Mouse (Mus musculus): ENCODE data around the gene Timm44. TPM values are rescaled to one million over a fixed set of nuclear protein-coding genes. Genes with fewer than 3 reads are reported as not detected.

Timm44 gene
- polyA plus RNA-seq, 1 experiment from 2014 or later, result 77.0 TPM

DNA sequence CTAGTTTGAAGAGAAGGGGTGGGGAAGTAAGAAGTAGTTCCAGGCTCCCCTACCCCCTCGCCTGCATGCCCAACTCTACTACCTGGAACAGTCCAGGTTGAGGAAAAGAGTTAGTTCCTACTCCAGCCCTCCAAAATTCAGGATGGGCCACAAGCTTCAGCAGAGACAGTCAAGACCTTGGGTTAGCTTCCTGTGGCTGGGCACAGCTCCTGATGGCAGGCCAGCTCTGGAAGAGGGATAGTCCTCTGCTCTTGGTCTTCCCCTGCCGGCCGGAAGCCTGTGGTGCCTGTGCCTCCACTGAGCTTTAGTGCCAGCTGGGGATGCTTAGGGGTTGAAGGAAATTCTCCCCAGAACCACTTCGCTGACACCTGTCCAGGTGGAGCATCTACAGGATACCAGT lies 49.4 kb downstream of the Timm44 start:
- WGBS, result 29% methylated on average over 4 of the region's 4 CpGs
- ATAC-seq (ENCODE audit: insufficient read depth), result no peak; the same call in 1 of the 2 replicates

DNA sequence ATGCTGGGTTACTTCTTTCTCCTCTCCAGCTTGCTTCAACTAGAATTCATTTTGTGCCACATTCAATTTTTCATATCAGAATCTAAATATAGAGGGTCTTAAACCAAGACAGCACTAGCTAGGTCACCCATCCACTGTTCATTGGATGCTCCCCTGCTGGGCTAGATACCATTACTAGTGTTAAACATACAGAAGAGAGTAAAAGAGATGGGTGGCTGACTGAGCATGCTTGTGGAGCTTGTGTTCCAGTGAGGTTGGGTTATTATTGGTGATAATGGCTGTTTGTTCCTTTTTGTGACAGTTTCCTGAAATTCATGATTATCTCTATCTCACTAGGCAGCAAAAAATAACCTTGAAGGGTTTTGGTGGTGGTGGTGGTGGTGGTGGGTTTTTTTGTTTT lies 53.7 kb downstream of the Timm44 start:
- H3K36me3 ChIP-seq (ENCODE audit: insufficient read depth), result no peaks in the 10 kb centered on the region
- no peaks in the 10 kb centered on the region for H3K9me3 ChIP-seq (ENCODE audit: low read depth, low read length)
- peaks cover 25% of the 10 kb centered on the region for H3K27me3 ChIP-seq (ENCODE audit: insufficient read depth, low read length)
- H3K9ac ChIP-seq, result no peak overlapping the region
- no peaks in the 10 kb centered on the region; the same call in 1 of the 2 replicates for H3K4me1 ChIP-seq (ENCODE audit: insufficient read depth)
- H3K4me3 ChIP-seq (ENCODE audit: low read depth, low read length), result no peak overlapping the region
- ATAC-seq (ENCODE audit: insufficient read depth) (no peak), DNase-seq (no peak)
- H3K4me2 ChIP-seq, result no peak overlapping the region
- TF ChIP-seq CTCF (IDR thresholded peaks at IDR 0.05; ENCODE audit: low read depth), result no peak
- no peak overlapping the region for H3K27ac ChIP-seq (ENCODE audit: low read depth)

More for the DNA sequence above, 49.4 kb downstream of the Timm44 start:
- peaks cover 9% of the 10 kb centered on the region for H3K27me3 ChIP-seq (ENCODE audit: insufficient read depth, low read length)
- no peak for DNase-seq
- no peak overlapping the region for H3K27ac ChIP-seq (ENCODE audit: low read depth)
- TF ChIP-seq CTCF (IDR thresholded peaks at IDR 0.05; ENCODE audit: low read depth), result 0 out of 2 replicates have a peak, but pooled peaks have one; percentile 37
- H3K4me1 ChIP-seq (ENCODE audit: insufficient read depth), result peaks cover 3% of the 10 kb centered on the region; the same call in 1 of the 2 replicates
- no peaks in the 10 kb centered on the region for H3K9me3 ChIP-seq (ENCODE audit: low read depth, low read length)
- peak overlapping the region; percentile 64 for H3K4me2 ChIP-seq
- peak overlapping the region; percentile 54 for H3K9ac ChIP-seq
- no peaks in the 10 kb centered on the region for H3K36me3 ChIP-seq (ENCODE audit: insufficient read depth)
- peak overlapping the region; percentile 35 for H3K4me3 ChIP-seq (ENCODE audit: low read depth, low read length)

DNA sequence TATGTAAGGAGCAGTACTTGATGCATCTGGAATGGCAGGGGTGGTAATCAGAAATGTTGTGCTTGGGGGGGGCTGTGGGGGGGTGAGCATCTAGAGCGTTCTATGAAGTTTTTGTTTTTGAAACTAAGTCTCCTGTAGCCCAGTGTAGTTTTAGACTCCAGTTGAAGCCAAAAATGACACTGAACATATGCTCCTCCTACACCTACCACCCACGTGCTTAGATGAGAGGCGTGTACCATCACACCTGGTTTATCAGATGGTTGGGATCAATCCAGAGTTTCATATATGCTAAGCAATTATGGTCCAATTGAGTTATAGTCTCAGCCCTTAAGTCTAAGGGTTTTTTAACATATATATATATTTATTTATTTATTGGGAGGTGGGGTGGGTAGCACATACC lies 56.1 kb downstream of the Timm44 start:
- no peak for ATAC-seq (ENCODE audit: insufficient read depth)
- Histone ChIP-seq H3K4me2 (no peak overlapping the region), H3K4me3 (ENCODE audit: low read depth, low read length) (no peak overlapping the region), H3K4me1 (ENCODE audit: insufficient read depth) (0 out of 2 replicates have a peak, but pooled peaks cover 3% of the 10 kb centered on the region), H3K27me3 (ENCODE audit: insufficient read depth, low read length) (peaks cover 39% of the 10 kb centered on the region), H3K9me3 (ENCODE audit: low read depth, low read length) (no peaks in the 10 kb centered on the region), H3K36me3 (ENCODE audit: insufficient read depth) (no peaks in the 10 kb centered on the region), H3K9ac (no peak overlapping the region), H3K27ac (ENCODE audit: low read depth) (no peak overlapping the region)
- TF ChIP-seq CTCF (IDR thresholded peaks at IDR 0.05; ENCODE audit: low read depth), result no peak
- WGBS, result 76% methylated on average over 3 of the region's 3 CpGs
- no peak for DNase-seq

DNA sequence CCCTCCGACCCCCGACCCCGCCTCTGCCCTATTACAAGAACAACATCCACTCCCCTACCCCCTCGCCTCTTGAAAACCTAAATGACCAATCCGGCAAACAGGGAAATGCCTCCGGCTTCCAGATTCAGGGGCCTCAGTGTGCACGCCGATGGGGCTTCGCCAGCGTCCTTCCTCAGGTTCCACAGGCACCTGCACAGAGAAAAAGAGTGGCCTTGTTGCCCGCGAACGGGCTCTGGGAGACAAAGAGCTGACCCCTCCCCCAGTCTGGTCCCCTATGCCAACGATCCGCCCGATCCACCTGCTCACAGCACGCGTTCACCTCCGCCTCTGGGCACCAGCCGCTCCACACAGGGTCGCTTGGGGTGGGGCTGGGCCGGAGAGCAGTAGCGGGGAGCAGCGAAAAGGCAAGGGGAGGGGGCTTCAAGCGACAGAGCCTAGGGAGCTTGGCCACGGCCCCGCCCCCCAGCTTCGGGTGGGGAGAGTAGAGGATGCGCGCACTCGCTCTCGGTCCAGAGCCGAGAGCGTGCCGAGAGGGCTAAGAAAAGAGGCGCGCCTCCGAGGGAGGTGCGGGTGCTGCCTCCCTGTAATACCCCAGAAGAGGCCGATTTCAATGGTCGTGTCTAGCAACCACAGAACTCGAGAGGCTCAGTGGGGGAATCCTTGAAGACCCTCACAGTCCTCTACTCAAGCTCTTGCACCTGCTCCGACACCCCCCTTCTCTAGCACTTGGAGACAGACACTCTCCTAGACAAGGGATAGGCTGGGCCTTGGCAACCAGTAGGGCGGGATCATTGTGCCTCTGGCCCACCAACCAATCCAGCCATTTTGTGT lies 58.7 kb downstream of the Timm44 start, which contains the start of gene Prr36:
TSS of gene Prr36 (minus strand) at position 669 of the 831 bp plus-strand sequence.
- DNase-seq, result peak; percentile 65
- WGBS, result 1% methylated on average over 44 of the region's 44 CpGs

DNA sequence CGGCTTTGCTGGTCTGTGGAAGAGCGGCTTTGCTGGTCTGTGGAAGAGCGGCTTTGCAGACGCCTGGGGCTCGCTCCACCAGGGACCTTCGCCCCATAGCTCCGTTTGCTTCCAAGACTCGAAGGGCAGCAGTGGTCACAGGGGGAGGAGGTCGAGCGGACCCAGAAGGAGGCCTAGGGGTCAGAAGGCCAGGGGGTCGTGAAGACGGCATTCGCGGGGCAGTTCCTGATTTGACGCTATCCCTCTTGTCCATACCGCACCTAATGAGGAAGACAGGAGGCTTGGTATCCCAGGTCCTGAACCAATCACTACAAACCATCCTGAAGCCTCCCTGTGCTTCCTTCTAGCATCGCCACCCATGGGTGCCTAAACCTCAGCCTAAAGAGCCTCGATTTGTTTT lies 59.4 kb downstream of the Timm44 start:
- no peak overlapping the region for H3K27ac ChIP-seq (ENCODE audit: low read depth)
- H3K4me1 ChIP-seq (ENCODE audit: insufficient read depth), result 0 out of 2 replicates have a peak, but pooled peaks cover 9% of the 10 kb centered on the region
- H3K4me2 ChIP-seq, result peak overlapping the region; percentile 69
- H3K27me3 ChIP-seq (ENCODE audit: insufficient read depth, low read length), result peaks cover 41% of the 10 kb centered on the region
- peak overlapping the region; percentile 45 for H3K4me3 ChIP-seq (ENCODE audit: low read depth, low read length)
- DNase-seq, result no peak
- no peaks in the 10 kb centered on the region for H3K9me3 ChIP-seq (ENCODE audit: low read depth, low read length)
- H3K9ac ChIP-seq, result peak overlapping the region; percentile 54; the same call in 1 of the 2 replicates
- WGBS, result 10% methylated on average over 18 of the region's 18 CpGs
- ATAC-seq (ENCODE audit: insufficient read depth), result no peak
- TF ChIP-seq CTCF (IDR thresholded peaks at IDR 0.05; ENCODE audit: low read depth), result no peak
- H3K36me3 ChIP-seq (ENCODE audit: insufficient read depth), result no peaks in the 10 kb centered on the region

More for the DNA sequence above, 58.7 kb downstream of the Timm44 start, which contains the start of gene Prr36:
- Histone ChIP-seq H3K27me3 (ENCODE audit: insufficient read depth, low read length) (peaks cover 41% of the 10 kb centered on the region), H3K4me2 (peak within 1 kb of the TSS; percentile 69), H3K36me3 (ENCODE audit: insufficient read depth) (no peaks in the 10 kb centered on the region), H3K4me3 (ENCODE audit: low read depth, low read length) (peak within 1 kb of the TSS; percentile 45), H3K9ac (peak within 1 kb of the TSS; percentile 54), H3K4me1 (ENCODE audit: insufficient read depth) (0 out of 2 replicates have a peak, but pooled peaks cover 9% of the 10 kb centered on the region), H3K27ac (ENCODE audit: low read depth) (peak within 1 kb of the TSS; percentile 50; the same call in 1 of the 2 replicates), H3K9me3 (ENCODE audit: low read depth, low read length) (no peaks in the 10 kb centered on the region)
- TF ChIP-seq CTCF (IDR thresholded peaks at IDR 0.05; ENCODE audit: low read depth), result no peak
- peak; percentile 28 for ATAC-seq (ENCODE audit: insufficient read depth)

DNA sequence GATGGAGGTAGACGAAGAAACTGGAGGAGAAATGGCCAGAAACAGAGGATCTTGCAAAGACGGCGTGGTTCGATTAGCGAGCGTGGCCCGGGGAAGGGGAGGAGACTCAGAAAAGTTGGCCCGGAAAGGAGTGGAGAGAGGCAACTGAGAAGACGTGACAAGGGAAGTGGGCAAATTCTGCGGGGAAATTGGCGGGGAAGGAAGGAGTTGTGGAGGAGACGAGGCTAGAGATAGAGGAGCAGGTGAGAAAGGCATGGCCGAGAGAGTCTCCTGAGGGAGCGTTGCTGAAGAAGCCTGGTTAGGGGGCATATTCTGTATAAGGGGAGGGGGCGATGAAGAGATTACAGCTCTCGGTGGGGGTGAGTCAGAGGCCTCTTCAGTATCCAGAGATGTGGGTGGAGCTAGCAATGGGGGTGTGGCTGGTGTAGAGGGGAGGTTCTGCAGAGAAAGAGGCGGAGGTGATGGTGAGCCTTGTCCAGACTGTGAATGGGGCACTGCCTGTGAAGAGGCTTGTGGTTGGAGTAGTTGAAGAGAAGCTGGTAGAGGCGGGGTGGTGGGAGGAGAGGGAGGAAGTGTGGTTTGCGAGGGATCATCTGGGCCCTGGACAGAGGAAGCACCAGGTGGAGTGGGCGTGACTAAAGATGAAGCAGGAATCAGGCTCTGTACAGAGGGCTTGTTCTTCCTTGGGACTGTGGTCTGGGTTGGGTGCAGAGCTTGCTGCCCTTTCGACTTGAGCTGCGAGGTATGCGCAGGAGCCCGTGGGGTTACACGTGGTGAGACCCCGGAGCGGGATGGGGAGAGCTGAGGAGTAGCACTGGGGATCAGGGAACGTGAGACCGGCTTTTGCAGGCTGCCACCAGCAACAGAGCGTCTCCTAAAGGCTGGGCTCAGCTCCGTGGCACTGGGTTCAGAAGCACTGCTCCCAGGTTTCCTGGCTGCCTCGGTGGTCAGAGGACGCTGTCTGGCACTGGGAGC lies 61.4 kb downstream of the Timm44 start:
- Histone ChIP-seq H3K27ac (ENCODE audit: low read depth) (peak overlapping the region; percentile 60), H3K4me3 (ENCODE audit: low read depth, low read length) (peak overlapping the region; percentile 42), H3K9me3 (ENCODE audit: low read depth, low read length) (no peaks in the 10 kb centered on the region), H3K36me3 (ENCODE audit: insufficient read depth) (peaks cover 8% of the 10 kb centered on the region; the same call in 1 of the 2 replicates), H3K9ac (peak overlapping the region; percentile 41), H3K4me1 (ENCODE audit: insufficient read depth) (0 out of 2 replicates have a peak, but pooled peaks cover 9% of the 10 kb centered on the region), H3K4me2 (peak overlapping the region; percentile 92), H3K27me3 (ENCODE audit: insufficient read depth, low read length) (peaks cover 41% of the 10 kb centered on the region)
- 3% methylated on average over 33 of the region's 33 CpGs for WGBS
- TF ChIP-seq CTCF (IDR thresholded peaks at IDR 0.05; ENCODE audit: low read depth), result no peak
- ATAC-seq (ENCODE audit: insufficient read depth), result peak; percentile 81
- peak; percentile 88 for DNase-seq

Data from lung, embryonic 14.5 days (tissue).